Mouse (Mus musculus) CH12.LX (cell line): ENCODE measurements around the gene Pigw. TPM values are rescaled to one million over a fixed set of nuclear protein-coding genes. Genes with fewer than 3 reads are reported as not detected.

Experiments
- DNase-seq: peaks from one replicate; pipeline ENCODE4 v3.0.0-alpha.2; 2013; ENCODE audit errors: extremely low read depth
- H3K27ac ChIP-seq: 2 replicates; pipeline ENCODE4 v1.5.1; 2012; ENCODE audit warnings: low read depth, mild to moderate bottlenecking, control low read depth, moderate library complexity; ENCODE audit not compliant: insufficient read depth
- H3K27me3 ChIP-seq: replicated peaks from 2 replicates; pipeline ENCODE3; 2012; ENCODE audit warnings: inconsistent platforms
- H3K36me3 ChIP-seq, 2 experiments: replicated peaks in 1 of 2; 2 replicates each; pipeline versions ENCODE3 to v1.6.1; 2012; ENCODE audit warnings: inconsistent platforms in 1 of 2, low read length in 1 of 2, mild to moderate bottlenecking in 1 of 2, mixed read lengths in 1 of 2, moderate library complexity in 1 of 2; ENCODE audit not compliant: control insufficient read depth in 1 of 2, insufficient read depth in 1 of 2
- H3K4me1 ChIP-seq, 2 experiments: 2 replicates each; pipeline ENCODE4 v1.6.1; 2012; ENCODE audit warnings: inconsistent platforms in 1 of 2, moderate library complexity in 1 of 2; ENCODE audit not compliant: insufficient read depth in 2 of 2, control insufficient read depth in 1 of 2
- H3K4me2 ChIP-seq: 2 replicates; pipeline ENCODE4 v1.6.1; 2012; ENCODE audit warnings: low read depth, mild to moderate bottlenecking, control low read depth; ENCODE audit not compliant: poor library complexity, insufficient read depth, severe bottlenecking
- H3K4me3 ChIP-seq, 3 experiments: fragments of 150-350 bp in 1 of 3; sonication (generic) in 1 of 3; replicated peaks in 1 of 3; 2 replicates each; pipeline versions ENCODE3 to v1.5.1; 2011 to 2012; ENCODE audit warnings: low read depth in 2 of 3, low read length in 2 of 3, mild to moderate bottlenecking in 2 of 3, moderate library complexity in 2 of 3, control low read depth in 1 of 3, improper control_type of control experiment in 1 of 3, inconsistent platforms in 1 of 3, mixed read lengths in 1 of 3; ENCODE audit not compliant: poor library complexity in 1 of 3
- H3K79me2 ChIP-seq: replicated peaks from 2 replicates; pipeline ENCODE4 v1.6.1; 2012; ENCODE audit warnings: mild to moderate bottlenecking, moderate library complexity; ENCODE audit not compliant: control insufficient read depth, poor library complexity, insufficient read depth, severe bottlenecking; ENCODE audit errors: extremely low read depth
- H3K9ac ChIP-seq: 2 replicates; pipeline ENCODE4 v1.6.1; 2012; ENCODE audit warnings: low read depth, mild to moderate bottlenecking, control low read depth, moderate library complexity; ENCODE audit not compliant: insufficient read depth
- H3K9me3 ChIP-seq: replicated peaks from 2 replicates; pipeline ENCODE3; 2012; ENCODE audit warnings: low read length, inconsistent platforms, mixed read lengths
- BHLHE40 ChIP-seq: IDR thresholded peaks from 2 replicates; pipeline ENCODE4 v1.6.1; 2011; ENCODE audit warnings: mild to moderate bottlenecking, low read depth, low read length, improper control_type of control experiment
- CHD1 ChIP-seq: IDR thresholded peaks from 2 replicates; pipeline ENCODE4 v1.6.1; 2012; ENCODE audit warnings: low read depth, low read length, improper control_type of control experiment, inconsistent platforms
- CHD2 ChIP-seq: IDR thresholded peaks from 2 replicates; pipeline ENCODE4 v1.6.1; 2011; ENCODE audit warnings: low read length, improper control_type of control experiment
- CTCF ChIP-seq, 2 experiments: IDR thresholded peaks in 1 of 2; conservative IDR thresholded peaks in 1 of 2; 2 replicates each; pipeline ENCODE4 v1.5.1; 2011 to 2012; ENCODE audit warnings: low read depth in 2 of 2, low read length in 2 of 2, improper control_type of control experiment in 1 of 2, inconsistent platforms in 1 of 2, mild to moderate bottlenecking in 1 of 2, moderate library complexity in 1 of 2
- E2F4 ChIP-seq: IDR thresholded peaks from 2 replicates; pipeline ENCODE4 v1.6.1; 2011; ENCODE audit warnings: low read depth, low read length, improper control_type of control experiment; ENCODE audit not compliant: insufficient replicate concordance
- ELF1 ChIP-seq: IDR thresholded peaks from 2 replicates; pipeline ENCODE4 v1.6.1; 2014; ENCODE audit warnings: low read depth, mild to moderate bottlenecking, inconsistent platforms, low read length, improper control_type of control experiment
- ETS1 ChIP-seq: conservative IDR thresholded peaks from 2 replicates; pipeline ENCODE4 v1.6.1; 2012; ENCODE audit warnings: low read depth, mild to moderate bottlenecking, inconsistent platforms, low read length, improper control_type of control experiment, moderate library complexity
- HCFC1 ChIP-seq: IDR thresholded peaks from 2 replicates; pipeline ENCODE4 v1.6.1; 2012; ENCODE audit warnings: low read depth, mild to moderate bottlenecking, inconsistent platforms, low read length, improper control_type of control experiment
- IRF4 ChIP-seq: IDR thresholded peaks from 2 replicates; pipeline ENCODE4 v1.6.1; 2014; ENCODE audit warnings: low read depth, mild to moderate bottlenecking, inconsistent platforms, low read length, improper control_type of control experiment
- KAT2A ChIP-seq: IDR thresholded peaks from 2 replicates; pipeline ENCODE4 v1.6.1; 2012; ENCODE audit warnings: low read length, improper control_type of control experiment, inconsistent platforms; ENCODE audit not compliant: insufficient replicate concordance
- MAX ChIP-seq: IDR thresholded peaks from 2 replicates; pipeline ENCODE4 v1.6.1; 2011; ENCODE audit warnings: low read length, improper control_type of control experiment
- MAZ ChIP-seq: IDR thresholded peaks from 2 replicates; pipeline ENCODE4 v1.6.1; 2012; ENCODE audit warnings: low read depth, mild to moderate bottlenecking, inconsistent platforms, low read length, improper control_type of control experiment, moderate library complexity
- MEF2A ChIP-seq: IDR thresholded peaks from 2 replicates; pipeline ENCODE4 v1.6.1; 2014; ENCODE audit warnings: low read depth, mild to moderate bottlenecking, inconsistent platforms, low read length, improper control_type of control experiment, borderline replicate concordance
- MXI1 ChIP-seq: IDR thresholded peaks from 2 replicates; pipeline ENCODE4 v1.6.1; 2011; ENCODE audit warnings: mild to moderate bottlenecking, low read depth, low read length, improper control_type of control experiment
- MYC ChIP-seq: IDR thresholded peaks from 2 replicates; pipeline ENCODE4 v1.6.1; 2011; ENCODE audit warnings: low read depth, mild to moderate bottlenecking, improper control_type of control experiment, low read length
- NELFE ChIP-seq: IDR thresholded peaks from 2 replicates; pipeline ENCODE4 v1.6.1; 2011; ENCODE audit warnings: low read depth, low read length, improper control_type of control experiment
- NRF1 ChIP-seq: IDR thresholded peaks from 2 replicates; pipeline ENCODE4 v1.6.1; 2014; ENCODE audit warnings: low read depth, mild to moderate bottlenecking, inconsistent platforms, low read length, improper control_type of control experiment, moderate library complexity
- PAX5 ChIP-seq: IDR thresholded peaks from 2 replicates; pipeline ENCODE4 v1.6.1; 2012; ENCODE audit warnings: low read length, inconsistent platforms, mixed read lengths
- POLR2A ChIP-seq: IDR thresholded peaks from 2 replicates; pipeline ENCODE4 v1.6.1; 2011; ENCODE audit warnings: low read depth, mild to moderate bottlenecking, improper control_type of control experiment, low read length
- RAD21 ChIP-seq: IDR thresholded peaks from 2 replicates; pipeline ENCODE4 v1.6.1; 2011; ENCODE audit warnings: low read depth, mild to moderate bottlenecking, low read length, improper control_type of control experiment, moderate library complexity
- RCOR1 ChIP-seq: conservative IDR thresholded peaks from 2 replicates; pipeline ENCODE4 v1.6.1; 2012; ENCODE audit warnings: low read depth, mild to moderate bottlenecking, inconsistent platforms, low read length, improper control_type of control experiment
- SIN3A ChIP-seq: IDR thresholded peaks from 2 replicates; pipeline ENCODE4 v1.6.1; 2012; ENCODE audit warnings: low read length, improper control_type of control experiment, inconsistent platforms
- SMC3 ChIP-seq: IDR thresholded peaks from 2 replicates; pipeline ENCODE4 v1.6.1; 2011; ENCODE audit warnings: low read depth, low read length, improper control_type of control experiment
- TBP ChIP-seq: conservative IDR thresholded peaks from 2 replicates; pipeline ENCODE4 v1.6.1; 2011; ENCODE audit warnings: low read depth, low read length, improper control_type of control experiment
- TCF12 ChIP-seq: IDR thresholded peaks from 2 replicates; pipeline ENCODE4 v1.6.1; 2014; ENCODE audit warnings: low read depth, mild to moderate bottlenecking, inconsistent platforms, low read length, improper control_type of control experiment
- UBTF ChIP-seq: IDR thresholded peaks from 2 replicates; pipeline ENCODE4 v1.6.1; 2012; ENCODE audit warnings: low read depth, mild to moderate bottlenecking, inconsistent platforms, low read length, improper control_type of control experiment, moderate library complexity
- USF1 ChIP-seq: IDR thresholded peaks from 2 replicates; pipeline ENCODE4 v1.6.1; 2014; ENCODE audit warnings: low read depth, mild to moderate bottlenecking, inconsistent platforms, low read length, improper control_type of control experiment
- ZC3H11A ChIP-seq: IDR thresholded peaks from 2 replicates; pipeline ENCODE4 v1.6.1; 2012; ENCODE audit warnings: low read depth, mild to moderate bottlenecking, inconsistent platforms, low read length, improper control_type of control experiment
- ZKSCAN1 ChIP-seq: IDR thresholded peaks from 2 replicates; pipeline ENCODE4 v1.6.1; 2012; ENCODE audit warnings: low read depth, inconsistent platforms, low read length, improper control_type of control experiment, borderline replicate concordance
- ZMIZ1 ChIP-seq: IDR thresholded peaks from 2 replicates; pipeline ENCODE4 v1.6.1; 2012; ENCODE audit warnings: low read depth, mild to moderate bottlenecking, inconsistent platforms, low read length, improper control_type of control experiment
- ZNF384 ChIP-seq: IDR thresholded peaks from 2 replicates; pipeline ENCODE4 v1.6.1; 2012; ENCODE audit warnings: low read depth, low read length, improper control_type of control experiment, inconsistent platforms
- dilution Hi-C: fragments of 300-500 bp; cut with MboI; formaldehyde crosslinking; loops from 2 replicates; pipeline ENCODE4 v1.14.3; 2020; ENCODE audit warnings: low sequenced_read_pairs; ENCODE audit not compliant: extremely low pct_unique_long_range_greater_than_20kb, extremely low pct_ligation_motif_present
- in situ Hi-C: fragments of 300-500 bp; cut with MboI; formaldehyde crosslinking; loops from 3 replicates; pipeline ENCODE4 v1.14.3; 2019; ENCODE audit warnings: low sequenced_read_pairs, low pct_ligation_motif_present, low pct_unique_long_range_greater_than_20kb, mixed read lengths
- polyA plus RNA-seq: library from polyadenylated mRNA; unstranded; fragments of >175 nt; gene quantifications from 2 replicates; pipeline ENCODE4 v1.2.1, GENCODE M21; 2012; ENCODE audit warnings: low read depth; ENCODE audit not compliant: insufficient read length
- total RNA-seq, 2 experiments: library from RNA; depleted of rRNA; stranded (reverse); fragments of 300-350 nt in 1 of 2; fragments of >200 nt in 1 of 2; gene quantifications; 2 replicates each; pipeline ENCODE4 v1.2.3; 2012 to 2014

Gene Pigw
- total RNA-seq (2012; rRNA removed) (5.7 and 6.0 TPM in 2 replicates), total RNA-seq (2014; rRNA removed) (5.5 and 6.5 TPM in 2 replicates), polyA plus RNA-seq (7.8 and 9.2 TPM in 2 replicates)

DNA sequence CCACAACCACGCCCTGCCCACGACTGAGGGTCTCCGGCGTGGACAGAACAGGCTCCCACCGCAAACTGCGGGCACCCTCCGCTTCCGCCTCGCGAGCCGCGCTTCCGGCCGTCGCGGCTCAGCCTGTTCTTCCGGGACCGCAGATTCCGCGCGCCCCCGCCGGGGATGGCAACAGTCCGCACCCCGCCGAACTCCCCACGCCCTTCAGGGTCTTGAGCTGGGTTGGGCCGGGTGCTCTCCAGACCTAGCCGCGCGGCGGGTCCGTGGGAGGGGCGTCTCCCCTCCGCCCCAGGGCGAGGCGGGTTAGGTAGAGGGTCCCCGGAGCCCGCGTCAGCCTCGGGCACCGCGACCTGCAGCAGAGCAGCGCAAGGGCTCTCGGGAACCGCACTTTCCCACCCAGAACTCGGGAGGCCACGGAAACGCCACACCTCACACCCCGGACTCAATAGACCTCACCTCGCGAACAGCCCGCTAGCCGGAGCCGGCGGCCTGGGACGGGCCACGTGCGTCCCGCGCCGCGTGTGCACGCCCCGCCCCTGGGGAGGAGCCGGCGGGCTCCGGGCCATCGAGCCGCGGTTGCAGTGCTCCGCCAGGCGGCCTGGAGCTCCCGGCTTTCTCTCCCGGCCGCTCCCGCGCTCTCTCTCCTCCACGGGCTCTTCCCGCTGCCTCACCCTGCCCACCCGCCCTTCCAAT lies at the start of gene Pigw, which contains the start of gene Myo19:
Pigw (minus strand) TSS at position 514 of the 693 bp plus-strand sequence.
Myo19 (plus strand) TSS at position 377 of the 693 bp plus-strand sequence.
- dilution Hi-C loops, result no loop called here

DNA sequence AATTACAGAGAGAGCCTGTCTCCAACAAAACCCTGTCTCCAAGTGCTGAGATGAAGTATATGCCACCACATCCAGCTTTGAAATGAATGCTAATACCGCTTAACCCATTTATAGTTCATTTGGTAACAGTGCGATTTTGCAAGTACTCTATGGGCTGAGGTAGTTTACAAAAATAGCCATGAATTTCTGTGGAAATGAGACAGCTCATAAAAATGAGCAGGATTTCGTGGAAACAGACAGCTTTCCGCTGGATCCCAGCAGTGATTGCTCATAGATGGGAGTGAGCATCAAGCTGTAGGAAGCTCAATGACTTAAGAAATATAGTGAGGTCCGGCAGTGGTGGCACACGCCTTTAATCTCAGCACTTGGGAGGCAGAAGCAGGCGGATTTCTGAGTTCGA lies 40.9 kb upstream of the Pigw start:
- Histone ChIP-seq H3K4me2 (no peak overlapping the region), H3K9me3 (no peaks in the 10 kb centered on the region), H3K4me1 (peaks cover 8 to 18% of the 10 kb centered on the region in 2 experiments; a peak in 3 of 4 replicates), H3K79me2 (0 out of 2 replicates have a peak, but pooled peaks cover 2% of the 10 kb centered on the region), H3K27ac (no peak overlapping the region), H3K27me3 (peaks cover 48% of the 10 kb centered on the region), H3K36me3 (no peaks in the 10 kb centered on the region), H3K4me3 (no peak overlapping the region), H3K9ac (no peak overlapping the region)
- dilution Hi-C loops, result no loop called here
- in situ Hi-C loops, result no loop called here
- DNase-seq, result no peak
- TF ChIP-seq ELF1 (no peak), ZKSCAN1 (no peak), E2F4 (no peak), RAD21 (no peak), SMC3 (no peak), ZC3H11A (no peak), TCF12 (no peak), USF1 (no peak), NELFE (no peak), SIN3A (no peak), MAX (no peak), POLR2A (no peak)

More for the DNA sequence above, at the start of gene Pigw, which contains the start of gene Myo19:
- Histone ChIP-seq H3K27me3 (no peaks in the 10 kb centered on the region), H3K27ac (peak within 1 kb of the TSS; percentile 66), H3K79me2 (peaks cover 24% of the 10 kb centered on the region), H3K4me2 (peak within 1 kb of the TSS; percentile 75), H3K9ac (peak within 1 kb of the TSS; percentile 96), H3K4me3 (peak within 1 kb of the TSS; percentile 83 to 97 (median 88)), H3K36me3 (peaks cover 21 to 56% of the 10 kb centered on the region in 2 experiments), H3K9me3 (no peaks in the 10 kb centered on the region), H3K4me1 (peaks cover 5 to 42% of the 10 kb centered on the region in 2 experiments; a peak in 3 of 4 replicates)
- in situ Hi-C loops, result loop anchor here (5.0 kb wide), 1 partner anchor 37 kb away; the partner anchor contains the start of gene Znhit3
- peak; percentile 96 for TF ChIP-seq ZMIZ1
- 0 out of 2 replicates have a peak, but pooled peaks have one; percentile 39 for TF ChIP-seq CHD1
- TF ChIP-seq BHLHE40, result peak; percentile 93
- peak; percentile 84 for TF ChIP-seq NELFE
- TF ChIP-seq UBTF, result peak; percentile 90
- peak; percentile 96 for TF ChIP-seq ELF1
- TF ChIP-seq RCOR1, result 0 out of 2 replicates have a peak, but pooled peaks have one; percentile 64
- TF ChIP-seq MYC, result peak; percentile 98
- TF ChIP-seq POLR2A, result peak; percentile 96
- TF ChIP-seq TCF12, result peak; percentile 81; the same call in 1 of the 2 replicates
- no peak for TF ChIP-seq PAX5
- no peak for TF ChIP-seq SMC3
- no peak for TF ChIP-seq E2F4
- peak; percentile 99 for TF ChIP-seq MAX
- TF ChIP-seq CHD2, result peak; percentile 44
- peak; percentile 82 for TF ChIP-seq HCFC1
- peak; percentile 61 for TF ChIP-seq IRF4
- peak; percentile 66; the same call in 1 of the 2 replicates for TF ChIP-seq KAT2A
- TF ChIP-seq SIN3A, result peak; percentile 96
- TF ChIP-seq MXI1, result peak; percentile 100
- peak; percentile 76 for TF ChIP-seq USF1
- TF ChIP-seq RAD21, result peak; percentile 11
- TF ChIP-seq ZKSCAN1, result no peak
- TF ChIP-seq NRF1, result peak; percentile 45; the same call in 1 of the 2 replicates
- TF ChIP-seq CTCF (conservative IDR thresholded peaks at IDR 0.05 in 1 of 2, IDR thresholded peaks at IDR 0.05 in 1 of 2; ENCODE audit: low read depth in 2 of 2, low read length in 2 of 2), result peak in 1 of 2 experiments; percentile 40; a peak in 1 of 4 replicates
- peak; percentile 59 for TF ChIP-seq MEF2A
- TF ChIP-seq ETS1, result no peak; the same call in 1 of the 2 replicates
- no peak for TF ChIP-seq ZNF384
- TF ChIP-seq MAZ, result 0 out of 2 replicates have a peak, but pooled peaks have one; percentile 67
- 0 out of 2 replicates have a peak, but pooled peaks have one; percentile 19 for TF ChIP-seq TBP
- DNase-seq, result peak; percentile 77
